Mouse (Mus musculus) stomach, embryonic 16.5 days (tissue): ENCODE measurements around the gene B4galt3. TPM values are rescaled to one million over a fixed set of nuclear protein-coding genes. Genes with fewer than 3 reads are reported as not detected.
"Not testable (repeated sequence)": the region's sequence is repeated elsewhere in the genome, so short reads cannot be mapped to it uniquely, and the experiment has no call there.

ENCODE experiments used
- ATAC-seq: fragments of 200-750 bp; cut with Nextera tagmentation; 2 replicates; pipeline ENCODE4 v1.8.0; 2017; ENCODE audit warnings: moderate number of reproducible peaks, moderate TSS enrichment; ENCODE audit not compliant: insufficient read depth, low FRiP score
- H3K27ac ChIP-seq: fragments of 300-500 bp; sonication (generic); 2 replicates; pipeline ENCODE4 v1.5.1; 2014; ENCODE audit warnings: low read length
- H3K27me3 ChIP-seq: fragments of 300-500 bp; sonication (generic); 2 replicates; pipeline ENCODE4 v1.6.1; 2014; ENCODE audit warnings: low read length, control low read depth, mixed read lengths; ENCODE audit not compliant: control insufficient read depth, insufficient read depth
- H3K36me3 ChIP-seq: fragments of 300-500 bp; sonication (generic); 2 replicates; pipeline ENCODE4 v1.6.1; 2014; ENCODE audit warnings: low read length; ENCODE audit not compliant: control insufficient read depth, insufficient read depth
- H3K4me1 ChIP-seq: fragments of 300-500 bp; sonication (generic); 2 replicates; pipeline ENCODE4 v1.6.1; 2014; ENCODE audit warnings: low read length, control low read depth, mixed read lengths; ENCODE audit not compliant: control insufficient read depth, insufficient read depth
- H3K4me2 ChIP-seq: fragments of 300-500 bp; sonication (generic); 2 replicates; pipeline ENCODE4 v1.6.1; 2014; ENCODE audit warnings: low read depth, low read length, mixed read lengths
- H3K4me3 ChIP-seq: fragments of 300-500 bp; sonication (generic); replicated peaks from 2 replicates; pipeline ENCODE4 v1.5.1; 2014; ENCODE audit warnings: mild to moderate bottlenecking, low read length
- H3K9ac ChIP-seq: fragments of 300-500 bp; sonication (generic); 2 replicates; pipeline ENCODE4 v1.6.1; 2014; ENCODE audit warnings: low read length
- H3K9me3 ChIP-seq: fragments of 300-500 bp; sonication (generic); replicated peaks from 2 replicates; pipeline ENCODE4 v1.6.1; 2016; ENCODE audit warnings: low read length, control low read depth; ENCODE audit not compliant: control insufficient read depth
- WGBS: fragments of 180-500 bp; shearing (Covaris S2); extraction: QIAGEN DNeasy Blood & Tissue Kit; methylation state at CpG from one replicate; pipeline ENCODE4 v1.1.7; 2014; 5-methylcytosine and 5-hydroxymethylcytosine counted together
- polyA plus RNA-seq: library from polyadenylated mRNA; unstranded; fragments of >200 nt; fragmentation: Nextera tagmentation; extraction: Ambion mirVana; gene quantifications from 2 replicates; pipeline ENCODE4 v1.2.1, GENCODE M21; 2015

Gene B4galt3
- polyA plus RNA-seq, 1 experiment from 2014 or later: 71.5 TPM

DNA sequence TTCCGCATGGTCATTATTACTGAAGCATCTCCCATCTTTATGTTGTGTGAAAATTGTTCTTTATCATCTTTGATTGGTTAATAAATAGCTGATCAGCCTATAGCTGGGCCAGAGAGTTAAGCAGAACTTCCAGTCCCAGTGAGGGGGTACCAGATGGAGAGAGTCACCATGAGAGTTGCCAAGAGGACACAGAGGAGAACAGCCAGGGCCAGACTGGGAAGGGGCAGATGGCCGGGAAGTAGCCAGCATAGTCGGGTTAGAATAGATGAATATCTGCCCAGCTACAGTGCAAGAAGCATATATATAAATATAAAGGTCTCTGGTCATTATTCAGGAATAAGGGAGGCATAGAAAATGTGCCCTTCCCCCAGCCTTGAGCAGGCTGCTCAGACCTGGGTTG lies 28.1 kb downstream of the B4galt3 start:
- Histone ChIP-seq H3K27me3 (peaks cover 5% of the 10 kb centered on the region; the same call in 1 of the 2 replicates), H3K4me1 (peaks cover 7% of the 10 kb centered on the region), H3K4me3 (no peak overlapping the region), H3K36me3 (no peaks in the 10 kb centered on the region), H3K27ac (no peak overlapping the region), H3K4me2 (no peak overlapping the region), H3K9me3 (no peaks in the 10 kb centered on the region), H3K9ac (no peak overlapping the region)
- WGBS: 53% methylated on average over 3 of the region's 3 CpGs
- no peak for ATAC-seq

DNA sequence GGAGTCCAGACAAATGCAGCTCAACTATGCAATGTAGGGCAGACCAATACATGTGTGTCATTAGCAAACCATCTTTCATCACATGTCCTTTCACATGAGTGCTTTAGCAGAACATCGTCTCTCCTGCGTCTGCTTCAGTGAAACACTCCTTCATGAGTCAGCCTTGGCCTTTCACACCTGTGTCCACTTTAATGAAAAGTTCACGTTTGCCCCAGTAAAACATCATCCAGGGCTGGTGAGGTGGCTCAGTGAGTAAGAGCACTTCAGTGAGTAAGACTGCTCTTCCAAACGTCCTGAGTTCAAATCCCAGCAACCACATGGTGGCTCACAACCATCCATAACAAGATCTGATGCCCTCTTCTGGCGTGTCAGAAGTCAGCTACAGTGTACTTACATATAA lies 36.0 kb downstream of the B4galt3 start:
- not testable (repeated sequence) for H3K9me3 ChIP-seq, H3K9ac ChIP-seq, ATAC-seq, H3K27me3 ChIP-seq, H3K27ac ChIP-seq, H3K4me1 ChIP-seq, H3K36me3 ChIP-seq, H3K4me2 ChIP-seq, H3K4me3 ChIP-seq
- WGBS: 59% methylated on average over 5 of the region's 5 CpGs

DNA sequence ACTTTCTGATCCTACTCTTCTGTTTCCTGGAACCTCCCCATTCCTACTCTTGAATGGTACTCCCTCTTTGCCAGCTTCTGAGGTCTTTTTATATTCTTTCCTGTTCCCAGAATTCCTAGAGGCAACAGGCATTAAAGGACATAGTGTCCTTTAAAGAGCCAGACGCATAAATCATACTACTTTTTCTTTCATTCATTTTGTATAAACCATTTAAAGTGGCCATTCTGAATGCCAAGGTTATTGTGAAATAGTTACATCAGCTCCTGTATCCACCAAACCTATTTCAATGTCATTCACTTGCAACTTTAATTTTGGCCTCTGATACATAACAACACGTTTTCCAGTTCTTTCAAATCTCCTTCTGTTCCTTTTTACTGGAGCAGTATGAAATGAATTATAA lies 39.2 kb downstream of the B4galt3 start:
- Histone ChIP-seq H3K9ac (no peak overlapping the region), H3K4me1 (no peaks in the 10 kb centered on the region), H3K4me2 (no peak overlapping the region), H3K36me3 (no peaks in the 10 kb centered on the region), H3K27me3 (no peaks in the 10 kb centered on the region), H3K4me3 (no peak overlapping the region), H3K27ac (no peak overlapping the region), H3K9me3 (no peaks in the 10 kb centered on the region)
- 57% methylated on average over 2 of the region's 2 CpGs for WGBS
- ATAC-seq: no peak

DNA sequence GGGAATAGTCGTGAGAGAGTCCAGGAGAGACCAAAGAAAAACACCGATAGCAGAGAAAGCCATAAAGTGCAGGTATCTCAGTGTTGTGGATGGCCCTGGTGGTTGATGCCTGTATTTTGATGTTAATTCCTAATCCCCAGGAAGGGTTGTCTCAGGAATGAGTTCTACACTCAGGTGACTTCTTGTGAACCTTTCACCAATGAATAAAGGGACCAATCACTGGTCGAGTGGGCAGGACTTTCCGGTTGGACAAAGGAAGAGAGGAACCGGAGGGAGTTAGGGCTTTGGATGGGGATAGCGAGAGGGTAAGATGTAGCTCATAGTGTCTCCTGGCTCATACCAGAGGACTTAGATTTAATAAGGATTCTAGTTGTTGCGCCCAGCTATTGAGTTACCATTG lies 49.6 kb downstream of the B4galt3 start:
- no peak for ATAC-seq

DNA sequence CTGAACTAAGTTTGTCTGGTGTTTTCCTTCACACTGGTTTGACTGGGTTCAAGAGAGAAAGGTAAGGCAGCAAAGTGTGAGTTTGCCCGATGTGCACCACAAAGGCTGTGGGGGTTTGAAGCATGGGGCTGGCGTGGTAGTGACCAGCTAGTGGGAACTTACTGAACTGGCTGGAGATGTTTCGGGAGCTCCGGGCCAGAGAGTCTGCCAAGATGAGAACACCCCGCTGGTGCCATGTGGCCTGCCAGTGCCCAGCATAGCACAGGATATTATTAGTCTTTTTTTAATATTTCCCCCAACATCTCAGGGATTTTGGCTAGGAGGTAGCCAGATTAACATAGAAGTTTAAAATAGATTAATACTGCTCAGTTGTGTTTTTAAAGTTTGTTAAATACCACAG lies 50.0 kb downstream of the B4galt3 start:
- 0 out of 2 replicates have a peak overlapping the region, but pooled peaks have one; percentile 19 for H3K4me2 ChIP-seq
- no peak for ATAC-seq
- no peaks in the 10 kb centered on the region for H3K36me3 ChIP-seq
- no peaks in the 10 kb centered on the region for H3K9me3 ChIP-seq
- H3K9ac ChIP-seq: no peak overlapping the region
- 26% methylated on average over 5 of the region's 5 CpGs for WGBS
- H3K27me3 ChIP-seq: no peaks in the 10 kb centered on the region
- peaks cover 6% of the 10 kb centered on the region; the same call in 1 of the 2 replicates for H3K4me1 ChIP-seq
- H3K4me3 ChIP-seq: 0 out of 2 replicates have a peak overlapping the region, but pooled peaks have one; percentile 8
- H3K27ac ChIP-seq: no peak overlapping the region

More for the DNA sequence above, 49.6 kb downstream of the B4galt3 start:
- WGBS: 21% methylated on average over 7 of the region's 7 CpGs
- Histone ChIP-seq H3K9ac (no peak overlapping the region), H3K4me2 (0 out of 2 replicates have a peak overlapping the region, but pooled peaks have one; percentile 19), H3K36me3 (no peaks in the 10 kb centered on the region), H3K4me3 (0 out of 2 replicates have a peak overlapping the region, but pooled peaks have one; percentile 8), H3K27ac (no peak overlapping the region), H3K9me3 (no peaks in the 10 kb centered on the region), H3K27me3 (no peaks in the 10 kb centered on the region), H3K4me1 (peaks cover 6% of the 10 kb centered on the region; the same call in 1 of the 2 replicates)

DNA sequence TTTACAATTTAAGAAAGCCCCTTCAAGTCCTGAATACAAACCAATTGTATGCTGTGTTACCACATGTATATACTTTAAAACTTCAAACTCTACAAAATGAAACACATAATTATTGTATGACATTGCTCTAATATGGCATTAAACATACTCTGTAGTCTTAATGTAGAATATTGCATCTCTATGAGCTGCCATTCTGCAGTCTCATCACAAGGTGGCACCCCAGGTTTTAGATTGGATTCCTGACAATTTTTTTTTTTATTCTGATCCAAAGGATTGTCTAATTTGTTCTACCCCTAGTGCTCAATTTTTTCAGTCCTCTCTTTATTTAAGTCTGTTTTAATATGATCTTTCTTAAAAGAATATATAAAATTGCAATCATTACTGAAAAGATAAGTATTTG lies 51.3 kb downstream of the B4galt3 start:
- Histone ChIP-seq H3K4me2 (no peak overlapping the region), H3K27me3 (no peaks in the 10 kb centered on the region), H3K4me3 (no peak overlapping the region), H3K9ac (no peak overlapping the region), H3K4me1 (peaks cover 6% of the 10 kb centered on the region; the same call in 1 of the 2 replicates), H3K9me3 (no peaks in the 10 kb centered on the region), H3K27ac (no peak overlapping the region), H3K36me3 (no peaks in the 10 kb centered on the region)
- ATAC-seq: no peak

DNA sequence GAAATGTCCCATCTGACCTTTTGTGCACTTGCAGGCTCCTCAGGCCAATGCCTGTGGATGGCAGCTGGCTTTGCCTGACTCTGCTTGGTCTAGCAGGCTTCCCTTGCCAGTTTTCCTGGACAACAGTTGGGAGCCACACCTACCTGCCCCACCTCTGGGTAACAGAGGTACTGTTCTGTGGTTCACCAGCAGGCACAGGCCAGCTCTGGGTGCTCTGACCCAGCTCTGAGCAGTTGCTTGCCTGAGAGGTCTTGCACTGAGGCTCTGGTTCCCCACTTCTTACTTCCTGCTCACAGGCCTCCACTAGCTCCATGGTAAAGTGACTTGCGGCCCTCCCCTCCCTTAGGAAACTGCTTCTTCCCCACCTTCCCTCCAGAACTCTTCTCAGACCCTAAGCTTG lies 51.9 kb downstream of the B4galt3 start:
- Histone ChIP-seq H3K4me2 (no peak overlapping the region), H3K9me3 (no peaks in the 10 kb centered on the region), H3K9ac (no peak overlapping the region), H3K27ac (no peak overlapping the region), H3K27me3 (no peaks in the 10 kb centered on the region), H3K4me1 (peaks cover 6% of the 10 kb centered on the region; the same call in 1 of the 2 replicates), H3K4me3 (no peak overlapping the region), H3K36me3 (no peaks in the 10 kb centered on the region)
- 69% methylated on average over 1 of the region's 1 CpGs for WGBS
- no peak for ATAC-seq

DNA sequence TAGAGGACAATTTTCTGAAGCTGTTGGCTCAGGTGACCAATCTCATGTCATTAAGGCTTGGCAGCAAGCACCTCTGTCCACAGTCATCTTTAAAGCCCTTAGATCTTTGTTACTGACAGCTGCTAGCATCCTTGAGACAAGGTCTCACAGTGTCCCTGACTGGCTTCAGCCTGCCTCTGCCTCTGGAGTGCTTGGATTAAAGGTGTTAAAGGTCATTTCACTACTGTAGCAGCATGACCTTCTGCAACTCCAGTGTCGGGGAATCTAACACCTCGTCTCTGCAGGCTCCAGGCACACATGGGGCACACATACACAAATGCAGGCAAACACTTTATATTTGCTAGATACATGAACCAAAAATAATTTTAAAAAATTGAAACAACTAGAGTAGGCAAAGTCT lies 55.4 kb downstream of the B4galt3 start:
- H3K27me3 ChIP-seq: no peaks in the 10 kb centered on the region
- no peaks in the 10 kb centered on the region for H3K9me3 ChIP-seq
- H3K4me1 ChIP-seq: peaks cover 18% of the 10 kb centered on the region
- ATAC-seq: no peak
- no peak overlapping the region for H3K4me3 ChIP-seq
- H3K27ac ChIP-seq: no peak overlapping the region
- H3K36me3 ChIP-seq: no peaks in the 10 kb centered on the region
- WGBS: 75% methylated on average over 2 of the region's 2 CpGs
- no peak overlapping the region for H3K4me2 ChIP-seq
- no peak overlapping the region for H3K9ac ChIP-seq
